Mouse (Mus musculus): ENCODE measurements around the gene Mapkap1. TPM values are rescaled to one million over a fixed set of nuclear protein-coding genes. Genes with fewer than 3 reads are reported as not detected.

Mapkap1 gene
- polyA plus RNA-seq, 1 experiment: 43.7 TPM

GRCm38 (mm10) chr2:34632051-34632450, 225.5 kb downstream of the Mapkap1 start:
- no peak for DNase-seq
- WGBS: 77% methylated on average over 12 of the region's 12 CpGs
- no peak for TF ChIP-seq CTCF (IDR thresholded peaks at IDR 0.05; ENCODE audit: insufficient read depth, low read length)
- no peak for TF ChIP-seq POLR2A (IDR thresholded peaks at IDR 0.05; ENCODE audit: borderline replicate concordance, extremely low read depth, low read depth, low read length)
- H3K4me3 ChIP-seq (replicated peaks; ENCODE audit: extremely low read depth, low read depth, low read length): no peak overlapping the region
- H3K4me1 ChIP-seq (ENCODE audit: control insufficient read depth, insufficient read depth, low read length): no peaks in the 10 kb centered on the region

GRCm38 (mm10) chr2:34635249-34636165, 228.9 kb downstream of the Mapkap1 start:
- no peak for DNase-seq
- WGBS: 87% methylated on average over 14 of the region's 14 CpGs
- no peaks in the 10 kb centered on the region for H3K4me1 ChIP-seq (ENCODE audit: control insufficient read depth, insufficient read depth, low read length)
- TF ChIP-seq CTCF (IDR thresholded peaks at IDR 0.05; ENCODE audit: insufficient read depth, low read length) (no peak), POLR2A (IDR thresholded peaks at IDR 0.05; ENCODE audit: borderline replicate concordance, extremely low read depth, low read depth, low read length) (no peak)
- H3K4me3 ChIP-seq (replicated peaks; ENCODE audit: extremely low read depth, low read depth, low read length): no peak overlapping the region

- no peak overlapping the region for H3K4me3 ChIP-seq (replicated peaks; ENCODE audit: extremely low read depth, low read depth, low read length)
- DNase-seq: peak; percentile 76
- peak; percentile 84 for TF ChIP-seq CTCF (IDR thresholded peaks at IDR 0.05; ENCODE audit: insufficient read depth, low read length)
- no peak for TF ChIP-seq POLR2A (IDR thresholded peaks at IDR 0.05; ENCODE audit: borderline replicate concordance, extremely low read depth, low read depth, low read length)
- 7% methylated on average over 37 of the region's 37 CpGs for WGBS
- no peaks in the 10 kb centered on the region for H3K4me1 ChIP-seq (ENCODE audit: control insufficient read depth, insufficient read depth, low read length)
Measured at GRCm38 (mm10) chr2:34638955-34639650, 232.5 kb downstream of the Mapkap1 start.

- 56% methylated on average over 5 of the region's 5 CpGs for WGBS
- no peak for TF ChIP-seq CTCF (IDR thresholded peaks at IDR 0.05; ENCODE audit: insufficient read depth, low read length)
- no peak for TF ChIP-seq POLR2A (IDR thresholded peaks at IDR 0.05; ENCODE audit: borderline replicate concordance, extremely low read depth, low read depth, low read length)
- H3K4me1 ChIP-seq (ENCODE audit: control insufficient read depth, insufficient read depth, low read length): no peaks in the 10 kb centered on the region
- H3K4me3 ChIP-seq (replicated peaks; ENCODE audit: extremely low read depth, low read depth, low read length): no peak overlapping the region
- DNase-seq: no peak
Measured at GRCm38 (mm10) chr2:34639725-34640124, 233.2 kb downstream of the Mapkap1 start.

- peaks cover 6% of the 10 kb centered on the region; the same call in 1 of the 2 replicates for H3K4me1 ChIP-seq (ENCODE audit: control insufficient read depth, insufficient read depth, low read length)
- WGBS: 36% methylated on average over 2 of the region's 2 CpGs
- DNase-seq: peak; percentile 25
- TF ChIP-seq POLR2A (IDR thresholded peaks at IDR 0.05; ENCODE audit: borderline replicate concordance, extremely low read depth, low read depth, low read length): no peak
- TF ChIP-seq CTCF (IDR thresholded peaks at IDR 0.05; ENCODE audit: insufficient read depth, low read length): peak; percentile 61
- H3K4me3 ChIP-seq (replicated peaks; ENCODE audit: extremely low read depth, low read depth, low read length): no peak overlapping the region
Measured at GRCm38 (mm10) chr2:34642351-34642750, 235.8 kb downstream of the Mapkap1 start.

- H3K4me1 ChIP-seq (ENCODE audit: control insufficient read depth, insufficient read depth, low read length): peaks cover 6% of the 10 kb centered on the region; the same call in 1 of the 2 replicates
- no peak overlapping the region for H3K4me3 ChIP-seq (replicated peaks; ENCODE audit: extremely low read depth, low read depth, low read length)
- no peak for DNase-seq
- 62% methylated on average over 22 of the region's 22 CpGs for WGBS
- no peak for TF ChIP-seq POLR2A (IDR thresholded peaks at IDR 0.05; ENCODE audit: borderline replicate concordance, extremely low read depth, low read depth, low read length)
- peak; percentile 52 for TF ChIP-seq CTCF (IDR thresholded peaks at IDR 0.05; ENCODE audit: insufficient read depth, low read length)
Measured at GRCm38 (mm10) chr2:34644571-34645526, 238.3 kb downstream of the Mapkap1 start.

- 4% methylated on average over 21 of the region's 21 CpGs for WGBS
- DNase-seq: peak; percentile 66
- H3K4me3 ChIP-seq (replicated peaks; ENCODE audit: extremely low read depth, low read depth, low read length): peak overlapping the region; percentile 74
- peaks cover 6% of the 10 kb centered on the region; the same call in 1 of the 2 replicates for H3K4me1 ChIP-seq (ENCODE audit: control insufficient read depth, insufficient read depth, low read length)
- TF ChIP-seq CTCF (IDR thresholded peaks at IDR 0.05; ENCODE audit: insufficient read depth, low read length): no peak
- TF ChIP-seq POLR2A (IDR thresholded peaks at IDR 0.05; ENCODE audit: borderline replicate concordance, extremely low read depth, low read depth, low read length): no peak; the same call in 1 of the 2 replicates
Measured at GRCm38 (mm10) chr2:34645851-34646540, 239.4 kb downstream of the Mapkap1 start.

GRCm38 (mm10) chr2:34646541-34646865, 239.9 kb downstream of the Mapkap1 start:
- Histone ChIP-seq H3K4me3 (replicated peaks; ENCODE audit: extremely low read depth, low read depth, low read length) (peak overlapping the region; percentile 74), H3K4me1 (ENCODE audit: control insufficient read depth, insufficient read depth, low read length) (peaks cover 6% of the 10 kb centered on the region; the same call in 1 of the 2 replicates)
- TF ChIP-seq CTCF (IDR thresholded peaks at IDR 0.05; ENCODE audit: insufficient read depth, low read length): no peak
- no peak for DNase-seq
- 15% methylated on average over 5 of the region's 5 CpGs for WGBS
